Mouse (Mus musculus) midbrain, embryonic 10.5 days (tissue): Measurements from ENCODE around the gene Ino80. TPM values are rescaled to one million over a fixed set of nuclear protein-coding genes. Genes with fewer than 3 reads are reported as not detected.

Source experiments
- DNase-seq: peaks from one replicate; pipeline ENCODE4 v3.0.0-alpha.2; 2017; ENCODE audit warnings: low spot score
- H3K27ac ChIP-seq: fragments of 300-500 bp; sonication (generic); replicated peaks from 2 replicates; pipeline ENCODE4 v1.5.1; 2016; ENCODE audit warnings: mild to moderate bottlenecking
- H3K27me3 ChIP-seq: fragments of 300-500 bp; sonication (generic); 2 replicates; pipeline ENCODE4 v1.6.1; 2016; ENCODE audit warnings: low read depth, mild to moderate bottlenecking; ENCODE audit not compliant: poor library complexity, severe bottlenecking
- H3K36me3 ChIP-seq: fragments of 300-500 bp; sonication (generic); 2 replicates; pipeline ENCODE4 v1.6.1; 2016; ENCODE audit warnings: mild to moderate bottlenecking, moderate library complexity
- H3K4me1 ChIP-seq: fragments of 300-500 bp; sonication (generic); 2 replicates; pipeline ENCODE4 v1.6.1; 2016
- H3K4me3 ChIP-seq: fragments of 300-500 bp; sonication (generic); 2 replicates; pipeline ENCODE4 v1.5.1; 2016; ENCODE audit warnings: mild to moderate bottlenecking, moderate library complexity
- H3K9me3 ChIP-seq: fragments of 300-500 bp; sonication (generic); replicated peaks from 2 replicates; pipeline ENCODE4 v1.6.1; 2016; ENCODE audit warnings: mild to moderate bottlenecking
- WGBS: fragments of 180-500 bp; shearing (Covaris S2); methylation state at CpG from one replicate; pipeline ENCODE4 v1.1.7; 2016; 5-methylcytosine and 5-hydroxymethylcytosine counted together
- polyA plus RNA-seq: library from polyadenylated mRNA; unstranded; fragments of >200 nt; fragmentation: Nextera tagmentation; extraction: Ambion mirVana; gene quantifications from 2 replicates; pipeline ENCODE4 v1.2.1, GENCODE M21; 2016

Gene Ino80
- polyA plus RNA-seq, 1 experiment from 2014 or later = 3.3 TPM

- H3K36me3 ChIP-seq = no peaks in the 10 kb centered on the region
- no peak for DNase-seq
- H3K4me1 ChIP-seq = peaks cover 24% of the 10 kb centered on the region
- peaks cover 61% of the 10 kb centered on the region for H3K27me3 ChIP-seq
- H3K27ac ChIP-seq = no peak overlapping the region
- no peaks in the 10 kb centered on the region for H3K9me3 ChIP-seq
- no peak overlapping the region for H3K4me3 ChIP-seq
- WGBS = 71% methylated on average over 2 of the region's 2 CpGs
Observed at GRCm38 (mm10) chr2:119336002-119336401, 141.5 kb downstream of the Ino80 start.

DNA sequence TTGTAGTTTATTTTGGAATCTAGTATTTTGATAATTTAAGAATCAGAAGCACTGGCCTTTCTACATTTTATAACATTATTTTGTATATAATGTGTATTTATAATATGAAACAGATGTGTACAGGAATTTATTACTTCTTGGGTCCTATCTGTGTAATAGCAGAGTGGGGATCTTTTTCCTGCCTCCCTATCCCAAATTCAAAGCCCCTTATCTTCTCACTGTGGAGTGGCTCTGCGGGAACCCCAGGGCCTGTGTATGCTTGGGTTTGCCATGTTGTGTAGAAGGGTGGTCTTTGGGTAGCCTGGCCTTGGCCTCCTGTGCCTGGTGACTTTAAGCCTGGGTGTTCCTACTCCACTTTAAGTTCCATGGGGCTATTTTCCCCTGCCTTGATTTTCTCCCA, 142.0 kb downstream of the Ino80 start:
- H3K27me3 ChIP-seq = peaks cover 65% of the 10 kb centered on the region
- peaks cover 24% of the 10 kb centered on the region for H3K4me1 ChIP-seq
- 88% methylated on average over 1 of the region's 1 CpGs for WGBS
- no peak overlapping the region for H3K4me3 ChIP-seq
- DNase-seq = no peak
- no peaks in the 10 kb centered on the region for H3K9me3 ChIP-seq
- H3K27ac ChIP-seq = no peak overlapping the region
- no peaks in the 10 kb centered on the region for H3K36me3 ChIP-seq

DNA sequence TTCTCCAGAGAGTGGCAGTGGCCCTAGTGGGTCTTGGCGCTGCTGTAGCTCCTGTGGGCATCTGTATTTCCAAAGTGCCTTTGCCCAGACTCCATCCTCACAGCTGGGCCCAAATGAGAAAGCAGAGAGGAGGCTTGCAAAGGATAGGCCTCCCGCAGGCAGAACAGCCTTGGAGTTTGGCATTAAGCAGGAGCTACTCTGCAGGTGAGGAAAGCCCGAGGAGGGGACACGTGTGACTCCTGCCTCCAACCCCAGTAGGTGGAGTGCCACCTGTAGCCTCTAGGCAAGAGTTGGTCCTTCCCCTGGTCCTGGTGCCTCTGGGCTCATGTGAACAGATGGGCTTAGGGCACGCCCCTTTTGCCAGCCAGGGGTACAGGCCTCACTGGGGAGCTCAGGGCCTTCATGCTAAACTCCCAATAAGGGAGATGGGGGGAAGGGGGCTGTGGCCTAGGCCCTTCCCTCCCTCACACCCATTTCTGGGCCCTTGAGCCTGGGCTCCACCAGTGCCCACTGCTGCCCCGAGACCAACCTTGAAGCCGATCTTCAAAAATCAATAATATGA, 142.4 kb downstream of the Ino80 start:
- no peaks in the 10 kb centered on the region for H3K36me3 ChIP-seq
- no peaks in the 10 kb centered on the region for H3K9me3 ChIP-seq
- H3K27ac ChIP-seq = no peak overlapping the region
- WGBS = 69% methylated on average over 7 of the region's 7 CpGs
- no peak for DNase-seq
- no peak overlapping the region for H3K4me3 ChIP-seq
- peaks cover 24% of the 10 kb centered on the region for H3K4me1 ChIP-seq
- peaks cover 70% of the 10 kb centered on the region for H3K27me3 ChIP-seq

GRCm38 (mm10) chr2:119334135-119334534, 143.4 kb downstream of the Ino80 start:
- Histone ChIP-seq H3K27me3 (peaks cover 79% of the 10 kb centered on the region), H3K27ac (no peak overlapping the region), H3K4me3 (no peak overlapping the region), H3K4me1 (peaks cover 32% of the 10 kb centered on the region), H3K36me3 (no peaks in the 10 kb centered on the region), H3K9me3 (no peaks in the 10 kb centered on the region)
- 70% methylated on average over 1 of the region's 1 CpGs for WGBS
- no peak for DNase-seq

- H3K4me1 ChIP-seq = peaks cover 31% of the 10 kb centered on the region
- no peak for DNase-seq
- no peak overlapping the region for H3K4me3 ChIP-seq
- H3K9me3 ChIP-seq = no peaks in the 10 kb centered on the region
- H3K27ac ChIP-seq = no peak overlapping the region
- H3K27me3 ChIP-seq = peaks cover 95% of the 10 kb centered on the region
- 75% methylated on average over 24 of the region's 24 CpGs for WGBS
- H3K36me3 ChIP-seq = no peaks in the 10 kb centered on the region
Observed at GRCm38 (mm10) chr2:119332177-119332661, 145.3 kb downstream of the Ino80 start.

GRCm38 (mm10) chr2:119330795-119331194, 146.7 kb downstream of the Ino80 start:
- Histone ChIP-seq H3K27me3 (peaks cover 95% of the 10 kb centered on the region), H3K27ac (no peak overlapping the region), H3K4me3 (no peak overlapping the region), H3K36me3 (no peaks in the 10 kb centered on the region), H3K4me1 (peaks cover 40% of the 10 kb centered on the region), H3K9me3 (no peaks in the 10 kb centered on the region)
- DNase-seq = no peak
- WGBS = 89% methylated on average over 8 of the region's 8 CpGs

- no peaks in the 10 kb centered on the region for H3K36me3 ChIP-seq
- peaks cover 95% of the 10 kb centered on the region for H3K27me3 ChIP-seq
- H3K9me3 ChIP-seq = no peaks in the 10 kb centered on the region
- H3K4me3 ChIP-seq = no peak overlapping the region
- 63% methylated on average over 3 of the region's 3 CpGs for WGBS
- peaks cover 56% of the 10 kb centered on the region for H3K4me1 ChIP-seq
- H3K27ac ChIP-seq = no peak overlapping the region
- DNase-seq = no peak
Observed at GRCm38 (mm10) chr2:119329123-119329817, 148.2 kb downstream of the Ino80 start.

- peaks cover 63% of the 10 kb centered on the region for H3K4me1 ChIP-seq
- H3K27ac ChIP-seq = no peak overlapping the region
- 38% methylated on average over 5 of the region's 5 CpGs for WGBS
- peak overlapping the region; percentile 56 for H3K4me3 ChIP-seq
- no peaks in the 10 kb centered on the region for H3K36me3 ChIP-seq
- no peaks in the 10 kb centered on the region for H3K9me3 ChIP-seq
- H3K27me3 ChIP-seq = peaks cover 97% of the 10 kb centered on the region
- no peak for DNase-seq
Observed at GRCm38 (mm10) chr2:119328546-119328945, 148.9 kb downstream of the Ino80 start.

DNA sequence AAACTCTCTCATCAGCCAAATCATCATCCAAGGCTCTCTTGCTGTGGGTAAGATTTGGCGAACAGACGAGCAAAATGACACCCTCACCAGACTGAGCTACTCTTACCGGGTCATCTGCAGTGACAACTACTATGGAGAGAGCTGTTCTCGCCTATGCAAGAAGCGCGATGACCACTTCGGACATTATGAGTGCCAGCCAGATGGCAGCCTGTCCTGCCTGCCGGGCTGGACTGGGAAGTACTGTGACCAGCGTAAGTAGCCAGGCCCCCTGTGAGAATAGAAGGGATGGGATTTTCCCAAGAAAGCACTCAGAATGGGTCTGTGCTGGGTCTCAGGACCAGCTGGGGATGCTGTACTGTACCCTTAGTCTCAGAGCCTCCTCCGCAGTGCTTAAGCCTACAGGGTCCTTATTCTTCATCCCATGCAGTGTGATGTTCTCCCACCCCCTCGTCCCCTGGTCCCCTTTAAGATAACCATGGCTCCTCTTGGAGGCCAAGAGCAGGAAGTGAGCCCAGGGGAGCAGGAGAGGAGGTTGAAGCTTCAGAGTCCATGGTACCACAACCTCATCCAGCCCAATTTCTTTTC, 149.5 kb downstream of the Ino80 start:
- no peak overlapping the region for H3K27ac ChIP-seq
- H3K27me3 ChIP-seq = peaks cover 100% of the 10 kb centered on the region
- peaks cover 67% of the 10 kb centered on the region for H3K4me1 ChIP-seq
- H3K36me3 ChIP-seq = no peaks in the 10 kb centered on the region
- whole genome bisulfite sequencing = 15% methylated on average over 11 of the region's 11 CpGs
- peak overlapping the region; percentile 56 for H3K4me3 ChIP-seq
- H3K9me3 ChIP-seq = no peaks in the 10 kb centered on the region
- no peak for DNase-seq

DNA sequence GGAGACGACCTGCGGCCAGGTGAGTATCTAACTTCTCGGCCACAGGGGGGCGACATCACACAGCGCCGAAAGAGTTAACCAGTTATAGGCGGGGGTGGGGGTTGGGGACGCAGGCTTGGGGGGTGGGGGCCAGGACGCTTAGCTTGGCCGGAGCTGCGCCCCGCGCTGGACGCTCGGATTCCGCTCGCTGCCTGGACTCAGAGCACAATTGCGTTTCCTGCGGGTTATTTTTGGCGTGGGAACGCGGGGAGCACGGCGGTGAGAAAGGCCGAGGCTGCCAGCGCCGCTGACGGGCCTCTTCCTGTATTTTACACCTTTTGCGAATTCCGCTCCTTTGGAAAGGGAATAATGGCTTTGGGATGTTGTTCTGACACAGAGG, 150.4 kb downstream of the Ino80 start:
- under 1% methylated on average over 30 of the region's 30 CpGs for WGBS
- Histone ChIP-seq H3K4me3 (peak overlapping the region; percentile 56), H3K36me3 (no peaks in the 10 kb centered on the region), H3K27me3 (peaks cover 100% of the 10 kb centered on the region), H3K4me1 (peaks cover 71% of the 10 kb centered on the region), H3K9me3 (no peaks in the 10 kb centered on the region), H3K27ac (0 out of 2 replicates have a peak overlapping the region, but pooled peaks have one; percentile 46)
- peak; percentile 44 for DNase-seq

- Histone ChIP-seq H3K4me3 (peak overlapping the region; percentile 56), H3K9me3 (no peaks in the 10 kb centered on the region), H3K36me3 (no peaks in the 10 kb centered on the region), H3K4me1 (peaks cover 76% of the 10 kb centered on the region), H3K27ac (peak overlapping the region; percentile 46; the same call in 1 of the 2 replicates), H3K27me3 (peaks cover 100% of the 10 kb centered on the region)
- peak; percentile 53 for DNase-seq
- WGBS = under 1% methylated on average over 59 of the region's 61 CpGs
Observed at GRCm38 (mm10) chr2:119326161-119327101, 151.1 kb downstream of the Ino80 start.

DNA sequence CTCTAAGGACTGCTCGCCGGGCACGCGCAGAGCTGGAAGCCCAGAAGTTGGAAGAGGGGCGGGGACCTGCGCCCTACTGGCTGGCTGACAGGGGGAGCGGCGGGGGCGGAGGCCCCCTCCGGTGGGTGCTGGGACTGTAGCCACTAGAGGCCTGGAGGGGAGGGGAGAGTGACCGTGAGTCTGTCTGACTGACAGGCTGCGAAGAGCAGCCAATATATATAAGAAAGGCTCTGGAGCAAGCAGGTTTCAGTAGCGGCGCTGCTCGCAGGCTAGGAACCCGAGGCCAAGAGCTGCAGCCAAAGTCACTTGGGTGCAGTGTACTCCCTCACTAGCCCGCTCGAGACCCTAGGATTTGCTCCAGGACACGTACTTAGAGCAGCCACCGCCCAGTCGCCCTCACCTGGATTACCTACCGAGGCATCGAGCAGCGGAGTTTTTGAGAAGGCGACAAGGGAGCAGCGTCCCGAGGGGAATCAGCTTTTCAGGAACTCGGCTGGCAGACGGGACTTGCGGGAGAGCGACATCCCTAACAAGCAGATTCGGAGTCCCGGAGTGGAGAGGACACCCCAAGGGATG, 151.8 kb downstream of the Ino80 start, which contains the start of gene Dll4:
Dll4 (plus strand) TSS at position 217 of the 576 bp plus-strand sequence.
- 1% methylated on average over 33 of the region's 33 CpGs for WGBS
- Histone ChIP-seq H3K4me3 (peak within 1 kb of the TSS; percentile 56), H3K27me3 (peaks cover 100% of the 10 kb centered on the region), H3K9me3 (no peaks in the 10 kb centered on the region), H3K27ac (peak within 1 kb of the TSS; percentile 46; the same call in 1 of the 2 replicates), H3K4me1 (peaks cover 82% of the 10 kb centered on the region), H3K36me3 (no peaks in the 10 kb centered on the region)
- DNase-seq = peak; percentile 62
